Mouse (Mus musculus) 416B (cell line): ENCODE results near the gene Adra2c.

ENCODE experiments used
- DNase-seq: peaks from one replicate; pipeline ENCODE4 v3.0.0; 2011; ENCODE audit warnings: low read depth

Adra2c gene

GRCm38 (mm10) chr5:35311738-35312250 is 33.7 kb downstream of the Adra2c start:
- DNase-seq: no peak

- no peak for DNase-seq
Observed at GRCm38 (mm10) chr5:35313231-35313821, 35.2 kb downstream of the Adra2c start.

DNA sequence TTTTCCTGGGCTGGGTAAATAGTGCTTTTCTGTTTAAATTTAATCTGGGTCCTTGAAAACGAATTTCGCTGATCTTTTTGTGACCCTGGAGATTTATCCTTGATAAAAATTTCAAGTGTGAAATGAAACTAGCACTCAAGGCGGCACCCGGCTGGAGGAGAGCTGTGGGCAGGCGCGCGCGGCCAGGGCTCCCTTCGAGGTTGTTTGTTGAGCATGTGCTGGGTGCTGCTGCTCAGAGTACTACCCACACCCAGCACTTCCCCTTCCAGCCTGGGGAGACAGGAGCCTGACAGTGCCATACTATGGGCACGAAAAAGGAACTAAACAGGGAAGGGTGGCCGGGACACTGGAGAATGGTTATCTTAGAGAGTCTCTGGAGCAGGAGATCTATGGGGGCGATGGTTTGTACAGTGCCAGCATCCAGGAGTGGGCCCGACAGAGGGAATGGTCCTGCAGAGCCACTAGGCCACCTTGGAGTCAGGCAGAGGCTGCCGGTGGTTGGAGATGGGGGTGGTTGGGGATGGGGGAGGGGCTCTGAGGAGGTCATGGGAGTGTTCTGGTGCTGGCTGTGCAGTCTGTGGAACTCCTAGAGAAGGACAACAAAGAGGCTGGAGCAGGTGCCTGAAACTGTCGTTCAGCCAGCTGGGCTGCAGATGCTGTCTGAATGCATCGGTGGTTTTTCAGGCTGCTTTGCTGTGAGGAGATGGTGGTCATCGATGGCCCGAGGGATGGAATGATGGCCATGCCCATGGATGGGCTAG is 35.9 kb downstream of the Adra2c start:
- DNase-seq: no peak

DNA sequence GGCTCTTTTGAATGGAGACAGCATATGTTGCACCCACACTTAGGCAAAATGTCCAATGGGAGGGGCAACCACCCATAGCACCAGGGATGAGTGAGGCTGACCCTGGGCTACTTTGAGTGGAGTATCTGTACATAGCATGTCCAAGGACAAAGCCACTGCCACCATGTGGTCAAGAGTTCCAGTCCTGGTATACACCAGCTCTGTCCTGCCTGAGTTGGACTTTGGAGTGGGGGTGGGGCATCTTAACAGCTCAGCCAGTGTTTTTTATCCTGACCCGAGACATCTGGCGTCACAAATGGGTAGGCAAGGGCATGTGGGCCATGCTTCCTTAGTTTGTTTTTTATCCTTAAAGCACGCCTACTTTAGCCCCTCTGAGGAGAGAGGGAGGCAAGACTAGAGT is 36.5 kb downstream of the Adra2c start:
- no peak for DNase-seq

DNA sequence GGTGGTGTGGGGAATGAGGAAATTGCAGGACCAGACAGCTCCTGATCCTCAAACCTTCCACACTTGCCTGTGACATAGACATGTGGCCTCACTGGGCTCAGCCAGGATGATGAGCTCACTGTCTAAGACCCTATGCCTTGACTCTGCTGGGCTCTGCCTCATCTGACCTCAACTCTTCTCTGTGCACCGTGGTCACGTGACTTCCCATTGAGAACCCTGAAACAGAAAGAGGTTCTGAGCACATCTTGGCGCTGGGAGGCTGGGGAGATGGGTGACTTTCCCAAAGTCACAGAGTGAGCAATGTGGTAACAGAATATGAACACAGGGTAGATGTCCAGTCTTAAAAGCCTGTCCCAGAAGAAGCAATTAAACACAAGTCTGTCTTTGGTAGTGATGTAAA is 37.1 kb downstream of the Adra2c start:
- no peak for DNase-seq

DNA sequence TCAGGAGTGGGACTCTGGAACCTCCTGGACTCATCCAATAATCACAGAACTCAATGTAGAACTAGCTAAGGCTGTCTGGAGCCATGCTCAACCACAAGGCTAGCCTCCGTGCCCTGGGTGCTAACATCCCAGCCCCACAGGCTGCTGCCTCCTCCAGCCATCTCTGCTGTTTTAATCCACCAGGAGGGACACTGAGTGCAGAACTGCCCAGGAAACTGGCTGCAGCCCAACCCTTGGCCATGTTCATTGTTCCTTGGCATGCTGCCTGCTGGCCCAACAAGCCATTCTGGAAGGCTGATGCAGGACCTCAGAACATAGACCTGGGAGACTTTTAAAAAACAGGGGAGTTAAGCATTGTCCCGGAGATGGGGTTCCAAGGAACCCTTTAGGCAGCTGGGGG is 42.5 kb downstream of the Adra2c start:
- DNase-seq: no peak

DNA sequence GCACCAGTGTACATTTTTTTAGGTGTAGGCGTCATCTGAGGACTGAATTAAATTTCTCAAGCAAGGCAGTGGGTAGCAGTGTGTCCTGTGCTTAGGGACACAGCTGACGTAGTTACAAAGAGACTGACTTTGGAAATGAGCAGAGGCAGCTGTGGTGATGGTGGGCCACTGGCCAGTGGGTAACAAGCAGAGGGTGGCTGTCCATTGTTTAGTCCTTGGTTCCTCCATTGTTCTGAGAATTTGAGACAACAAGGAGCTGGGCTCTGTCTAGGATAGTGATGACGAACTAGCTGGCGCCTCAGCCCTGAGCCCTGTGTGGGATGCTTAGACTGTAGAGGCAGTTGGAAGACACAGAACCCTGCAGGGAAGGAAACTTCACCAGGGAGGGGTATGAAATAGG is 52.7 kb downstream of the Adra2c start:
- no peak for DNase-seq
